Mouse (Mus musculus) cerebellum, adult 2 months (tissue): ENCODE data around the gene Pdzd2. TPM values are rescaled to one million over a fixed set of nuclear protein-coding genes. Genes with fewer than 3 reads are reported as not detected.

Experiments
- DNase-seq, 2 experiments: peaks; one replicate each; pipeline ENCODE4 v3.0.0; 2021
- H3K27ac ChIP-seq: fragments of 200-500 bp; 2 replicates; pipeline ENCODE4 v1.5.1; 2012; ENCODE audit warnings: low read length, control low read depth, inconsistent platforms; ENCODE audit not compliant: insufficient read depth
- H3K27me3 ChIP-seq: fragments of 200-500 bp; 2 replicates; pipeline ENCODE4 v1.6.1; 2012; ENCODE audit warnings: inconsistent platforms, mild to moderate bottlenecking, low read length, moderate library complexity; ENCODE audit not compliant: control insufficient read depth, insufficient read depth
- H3K4me1 ChIP-seq: fragments of 200-500 bp; 2 replicates; pipeline ENCODE4 v1.6.1; 2011; ENCODE audit warnings: low read length; ENCODE audit not compliant: control insufficient read depth, insufficient read depth
- H3K4me3 ChIP-seq: fragments of 200-500 bp; replicated peaks from 2 replicates; pipeline ENCODE3; 2011; ENCODE audit warnings: mild to moderate bottlenecking, low read depth, low read length, control low read depth; ENCODE audit not compliant: insufficient read depth
- CTCF ChIP-seq: fragments of 200-500 bp; IDR thresholded peaks from 2 replicates; pipeline ENCODE4 v1.5.1; 2011; ENCODE audit warnings: low read depth, mild to moderate bottlenecking, control low read depth, low read length, moderate library complexity, borderline replicate concordance; ENCODE audit not compliant: insufficient read depth
- POLR2A ChIP-seq: fragments of 200-500 bp; IDR thresholded peaks from 2 replicates; pipeline ENCODE4 v1.6.1; 2011; ENCODE audit warnings: low read length, control low read depth, borderline replicate concordance; ENCODE audit not compliant: insufficient read depth
- WGBS: fragments of 180-500 bp; shearing (Covaris S2); methylation state at CpG from one replicate; pipeline ENCODE4 v1.1.7; 2018; 5-methylcytosine and 5-hydroxymethylcytosine counted together
- polyA plus RNA-seq: library from polyadenylated mRNA; depleted of rRNA; stranded (reverse); fragments of >200 nt; gene quantifications from 2 replicates; pipeline ENCODE4 v1.2.3, GENCODE M21; 2012

Gene Pdzd2
- polyA plus RNA-seq, 1 experiment, result 6.3 TPM

DNA sequence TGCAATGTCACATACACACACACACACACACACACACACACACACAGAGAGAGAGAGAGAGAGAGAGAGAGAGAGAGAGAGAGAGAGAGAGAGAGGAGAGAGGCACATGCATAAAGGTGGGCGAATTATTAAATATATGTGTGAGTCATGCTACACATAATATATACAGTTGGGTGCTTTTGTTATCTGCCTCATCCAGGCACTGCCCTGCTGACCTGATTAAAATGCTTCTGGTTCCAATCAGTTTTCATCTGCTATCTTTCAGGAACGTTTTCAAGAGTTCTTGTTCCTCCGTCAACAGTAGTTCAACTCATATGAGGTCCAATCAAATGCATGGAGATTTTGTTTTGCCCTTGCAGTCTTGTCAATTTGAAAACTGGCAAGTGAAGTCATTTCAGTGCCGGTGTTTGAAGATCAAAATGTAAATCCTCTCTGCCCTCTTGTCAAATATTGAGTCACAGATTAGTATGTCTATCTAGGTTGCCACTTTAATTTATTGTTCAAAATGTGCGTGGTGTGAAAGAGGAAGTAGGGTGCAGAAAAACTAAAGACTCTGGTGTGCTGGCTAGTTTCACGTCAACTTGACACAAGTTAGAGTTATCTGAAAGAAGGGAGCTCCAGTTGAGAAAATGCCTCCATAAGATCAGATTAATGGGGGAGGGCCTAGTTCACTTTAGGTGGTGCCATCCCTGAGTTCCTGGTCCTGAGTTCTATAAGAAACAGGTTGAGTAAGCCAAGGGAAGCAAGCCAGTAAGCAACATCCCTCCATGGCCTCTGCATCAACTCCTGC lies 2.6 kb upstream of the Pdzd2 start:
- WGBS, result 93% methylated on average over 6 of the region's 6 CpGs
- H3K4me1 ChIP-seq, result no peaks in the 10 kb centered on the region
- no peak overlapping the region for H3K27ac ChIP-seq
- DNase-seq, result no peak
- H3K27me3 ChIP-seq, result no peaks in the 10 kb centered on the region
- no peak overlapping the region for H3K4me3 ChIP-seq
- no peak for TF ChIP-seq POLR2A
- no peak for TF ChIP-seq CTCF

GRCm38 (mm10) chr15:12738301-12739093 lies 1.2 kb downstream of the Pdzd2 start:
- no peak overlapping the region for H3K27ac ChIP-seq
- H3K27me3 ChIP-seq, result no peaks in the 10 kb centered on the region
- DNase-seq, result peak in 1 of 2 experiments; percentile 15
- H3K4me3 ChIP-seq, result no peak overlapping the region
- WGBS, result 25% methylated on average over 10 of the region's 10 CpGs
- TF ChIP-seq POLR2A (no peak), CTCF (no peak)
- H3K4me1 ChIP-seq, result no peaks in the 10 kb centered on the region

DNA sequence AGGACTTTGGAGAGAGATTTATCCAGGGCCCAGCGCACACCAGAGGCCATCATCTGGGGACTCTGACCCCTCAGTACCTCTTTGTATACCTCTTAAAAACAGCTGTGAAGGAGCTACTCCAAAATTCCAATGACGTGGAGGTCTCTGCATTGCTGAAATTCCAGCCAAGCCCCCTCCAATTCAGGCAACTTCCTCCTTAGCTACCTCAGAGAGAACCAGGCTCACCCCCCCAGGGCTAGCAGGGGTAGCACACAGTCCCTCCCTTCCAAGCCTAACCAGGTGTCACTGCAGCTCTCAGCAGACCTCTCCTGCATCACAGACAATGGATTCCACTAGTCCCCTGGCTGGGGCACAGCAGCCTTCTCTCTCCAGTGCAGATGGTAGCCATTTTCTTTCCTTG lies 4.5 kb downstream of the Pdzd2 start:
- Histone ChIP-seq H3K27me3 (no peaks in the 10 kb centered on the region), H3K4me3 (no peak overlapping the region), H3K27ac (no peak overlapping the region), H3K4me1 (no peaks in the 10 kb centered on the region)
- TF ChIP-seq CTCF (no peak), POLR2A (no peak)
- DNase-seq, result no peak
- WGBS, result 78% methylated on average over 2 of the region's 2 CpGs

DNA sequence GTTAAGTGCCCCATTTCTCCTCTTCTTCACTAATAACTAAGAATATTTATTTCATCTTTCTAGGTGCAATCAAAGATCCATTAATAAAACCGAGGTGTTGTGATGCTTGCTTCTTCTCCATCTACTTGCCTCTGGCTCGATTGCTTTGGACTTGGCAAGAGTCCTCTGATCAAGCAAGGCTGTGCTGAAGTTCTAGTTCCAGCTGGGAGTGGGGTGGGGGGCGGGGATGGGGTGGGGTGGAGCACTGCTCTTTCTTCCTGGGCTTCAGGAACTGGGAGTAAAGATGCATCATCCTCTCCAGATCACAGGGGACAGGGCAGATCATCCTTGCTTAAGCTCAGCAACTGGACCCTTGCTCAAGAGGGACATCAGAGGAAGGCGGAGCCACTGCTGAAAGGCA lies 5.5 kb downstream of the Pdzd2 start:
- no peak for TF ChIP-seq CTCF
- TF ChIP-seq POLR2A, result no peak
- no peak for DNase-seq
- Histone ChIP-seq H3K27me3 (no peaks in the 10 kb centered on the region), H3K4me3 (no peak overlapping the region), H3K4me1 (no peaks in the 10 kb centered on the region), H3K27ac (no peak overlapping the region)
- WGBS, result 52% methylated on average over 4 of the region's 4 CpGs

- Histone ChIP-seq H3K27ac (no peak overlapping the region), H3K27me3 (no peaks in the 10 kb centered on the region), H3K4me3 (no peak overlapping the region), H3K4me1 (no peaks in the 10 kb centered on the region)
- no peak for DNase-seq
- TF ChIP-seq POLR2A, result no peak
- no peak for TF ChIP-seq CTCF
- WGBS, result 38% methylated on average over 11 of the region's 11 CpGs
Measured at GRCm38 (mm10) chr15:12732613-12733012, 7.1 kb downstream of the Pdzd2 start.

DNA sequence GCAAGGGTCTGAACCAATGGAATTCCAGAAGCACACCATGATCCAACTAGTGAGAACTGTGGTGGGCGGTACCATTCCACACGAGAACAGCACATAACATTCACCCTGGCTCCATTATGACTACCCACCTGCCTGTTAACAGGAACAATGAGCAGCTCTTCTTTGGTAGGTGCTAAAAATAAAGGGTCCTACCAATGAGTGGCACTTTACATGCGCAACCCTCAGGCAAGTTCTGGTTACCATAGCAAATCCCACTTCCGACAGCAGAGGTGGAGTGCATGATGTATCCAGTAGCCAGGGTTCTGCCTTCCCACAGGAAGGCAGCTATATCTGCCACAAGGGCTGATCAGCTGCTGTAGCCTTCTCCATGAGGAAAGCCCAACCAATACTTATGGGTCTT lies 11.3 kb downstream of the Pdzd2 start:
- WGBS, result 88% methylated on average over 4 of the region's 4 CpGs
- no peaks in the 10 kb centered on the region for H3K4me1 ChIP-seq
- H3K27ac ChIP-seq, result no peak overlapping the region
- no peak overlapping the region for H3K4me3 ChIP-seq
- TF ChIP-seq CTCF (no peak), POLR2A (no peak)
- no peaks in the 10 kb centered on the region for H3K27me3 ChIP-seq
- no peak for DNase-seq

- no peak for DNase-seq
- Histone ChIP-seq H3K27me3 (no peaks in the 10 kb centered on the region), H3K4me1 (no peaks in the 10 kb centered on the region), H3K27ac (no peak overlapping the region), H3K4me3 (no peak overlapping the region)
- 64% methylated on average over 5 of the region's 5 CpGs for WGBS
- no peak for TF ChIP-seq POLR2A
- no peak for TF ChIP-seq CTCF
Measured at GRCm38 (mm10) chr15:12725256-12725655, 14.5 kb downstream of the Pdzd2 start.

GRCm38 (mm10) chr15:12721684-12722500 lies 17.8 kb downstream of the Pdzd2 start:
- H3K4me3 ChIP-seq, result no peak overlapping the region
- WGBS, result 64% methylated on average over 6 of the region's 6 CpGs
- TF ChIP-seq POLR2A (no peak), CTCF (no peak)
- H3K4me1 ChIP-seq, result no peaks in the 10 kb centered on the region
- H3K27ac ChIP-seq, result no peak overlapping the region
- no peaks in the 10 kb centered on the region for H3K27me3 ChIP-seq
- DNase-seq, result peak in 1 of 2 experiments; percentile 23
